Mouse (Mus musculus) embryonic fibroblast, embryonic 13.5 days (primary cell): ENCODE measurements around the gene Gm14698.

ENCODE experiments used
- CTCF ChIP-seq: IDR thresholded peaks from 2 replicates; pipeline ENCODE4 v1.5.1; 2011; ENCODE audit warnings: mild to moderate bottlenecking, control low read depth, low read length, moderate library complexity, borderline replicate concordance; ENCODE audit not compliant: insufficient read depth
- POLR2A ChIP-seq: IDR thresholded peaks from 2 replicates; pipeline ENCODE4 v1.6.1; 2011; ENCODE audit warnings: low read depth, mild to moderate bottlenecking, control low read depth, low read length, moderate library complexity

DNA sequence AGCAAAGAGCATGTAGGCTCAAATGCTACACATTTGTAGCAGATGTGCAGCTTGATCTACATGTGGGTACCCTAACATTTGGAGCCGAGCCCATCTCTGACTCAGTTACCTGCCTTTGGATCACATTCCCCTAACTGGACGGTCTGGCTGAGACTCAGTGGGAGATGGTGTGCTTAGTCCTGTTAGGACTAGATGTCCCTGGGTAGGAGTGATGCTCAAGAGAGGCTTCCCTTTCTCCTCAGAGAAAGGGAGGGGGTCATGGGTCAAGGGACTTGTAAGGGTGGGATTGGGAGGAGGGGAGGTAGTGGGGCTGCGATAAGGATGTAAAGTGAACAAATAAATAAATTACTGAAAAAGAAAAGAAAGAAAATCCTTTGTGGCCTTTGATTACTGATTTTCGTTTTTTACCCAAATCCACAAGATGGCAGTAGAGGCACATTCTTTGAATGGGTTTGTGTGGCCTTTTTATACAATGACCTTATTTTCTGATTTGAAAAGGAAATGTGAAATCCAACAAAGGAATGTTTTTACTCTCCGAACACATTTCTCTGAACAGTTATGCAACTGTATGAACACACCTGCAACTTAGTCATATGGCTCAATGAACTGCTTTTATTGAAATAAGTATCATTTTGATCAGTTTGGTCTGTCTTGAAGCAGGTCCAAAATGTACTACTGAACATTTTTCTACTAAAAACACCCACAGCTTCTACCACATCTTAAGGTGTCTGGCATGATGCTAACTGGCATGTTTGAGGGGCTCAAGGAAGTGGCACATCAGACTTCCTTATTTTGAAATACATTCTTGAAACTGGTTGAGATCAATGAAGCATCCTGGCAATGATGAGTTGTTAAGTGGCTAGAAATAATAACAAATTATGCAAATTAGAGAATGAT lies 18.9 kb downstream of the Gm14698 start:
- TF ChIP-seq POLR2A (no peak), CTCF (no peak)
